Comparison of ENCODE assay signal across 13 mouse cellular contexts in genomic region chr19:56535064-56535463, GRCm38 (mm10). TPM values are rescaled to one million over a fixed set of nuclear protein-coding genes. Genes with fewer than 3 reads are reported as not detected.
DNase-seq lines count a peak whose midpoint lies in the region; ATAC-seq and TF ChIP-seq lines count a peak whose summit lies in the region.
"Had no signal": no experiment of that assay in that cellular context is flagged by ENCODE, and none has a peak within 500 bp of the region (broad histone marks: within the 10 kb centered on the region; RNA-seq: fewer than 3 reads in every experiment).

No protein-coding gene starts in this region.

- H3K36me3 ChIP-seq in midbrain, postnatal 0 days (ENCODE audit: insufficient read depth, low read length): peaks cover 7% of the 10 kb centered on the region; the same call in 1 of the 2 replicates
- no peaks in the 10 kb centered on the region for H3K36me3 ChIP-seq in midbrain, embryonic 15.5 days (replicated peaks)

- ATAC-seq in midbrain, postnatal 0 days (ENCODE audit: low FRiP score): no peak
- ATAC-seq in midbrain, embryonic 15.5 days (replicated peaks): no peak
- ATAC-seq: Patski had no signal

- H3K4me1 ChIP-seq in midbrain, postnatal 0 days (ENCODE audit: insufficient read depth, low read length): no peaks in the 10 kb centered on the region
- H3K4me1 ChIP-seq in midbrain, embryonic 15.5 days: no peaks in the 10 kb centered on the region
- H3K4me1 ChIP-seq: midbrain, embryonic 10.5 days; neural tube, embryonic 12.5 days had no signal

- no peak overlapping the region for H3K9ac ChIP-seq in midbrain, postnatal 0 days (replicated peaks; ENCODE audit: low read length, poor library complexity, severe bottlenecking)
- no peak overlapping the region for H3K9ac ChIP-seq in midbrain, embryonic 15.5 days
- H3K9ac ChIP-seq: neural tube, embryonic 12.5 days had no signal

- no peaks in the 10 kb centered on the region for H3K27me3 ChIP-seq in midbrain, postnatal 0 days (ENCODE audit: insufficient read depth, low read length)
- H3K27me3 ChIP-seq in midbrain, embryonic 15.5 days (replicated peaks): no peaks in the 10 kb centered on the region
- H3K27me3 ChIP-seq: neural tube, embryonic 12.5 days; Patski had no signal

- no peak overlapping the region for H3K4me3 ChIP-seq in midbrain, postnatal 0 days (ENCODE audit: low read depth, low read length)
- H3K4me3 ChIP-seq in midbrain, embryonic 15.5 days: no peak overlapping the region
- H3K4me3 ChIP-seq: layer of hippocampus, adult 2 months; midbrain, embryonic 10.5 days; neural tube, embryonic 12.5 days had no signal

- no peak overlapping the region for H3K4me2 ChIP-seq in midbrain, postnatal 0 days (ENCODE audit: low read depth, low read length, poor library complexity, severe bottlenecking)
- no peak overlapping the region for H3K4me2 ChIP-seq in midbrain, embryonic 15.5 days
- H3K4me2 ChIP-seq: neural tube, embryonic 12.5 days had no signal

- no peak overlapping the region for H3K27ac ChIP-seq in midbrain, postnatal 0 days (ENCODE audit: low read depth, low read length)
- H3K27ac ChIP-seq in midbrain, embryonic 15.5 days: no peak overlapping the region
- H3K27ac ChIP-seq: layer of hippocampus, adult 2 months; midbrain, embryonic 10.5 days; neural tube, embryonic 12.5 days had no signal

- no peaks in the 10 kb centered on the region for H3K9me3 ChIP-seq in midbrain, postnatal 0 days (ENCODE audit: low read length)
- H3K9me3 ChIP-seq in midbrain, embryonic 15.5 days: no peaks in the 10 kb centered on the region
- H3K9me3 ChIP-seq: midbrain, embryonic 10.5 days; neural tube, embryonic 12.5 days had no signal

- TF ChIP-seq CTCF in midbrain, postnatal 0 days (IDR thresholded peaks at IDR 0.05): no peak

- DNase-seq in adrenal gland, postnatal 36 days: peak; percentile 33 to 39
- no peak for DNase-seq in adrenal gland, postnatal 4 days (ENCODE audit: low spot score in 2 of 2)
- DNase-seq in midbrain, postnatal 0 days (ENCODE audit: low spot score): peak; percentile 21
- peak; percentile 59 for DNase-seq in lung, postnatal 25 days (ENCODE audit: low spot score)
- no peak for DNase-seq in T-cell, adult 2 months (ENCODE audit: low spot score)
- no peak for DNase-seq in embryo, embryonic 9.5 days (ENCODE audit: extremely low spot score)
- no peak for DNase-seq in gastrocnemius, adult 18-20 months (ENCODE audit: low spot score)
- DNase-seq: kidney, adult 18-20 months had no signal

- WGBS in midbrain, postnatal 0 days: 61% methylated on average over 9 of the region's 9 CpGs
- 74% methylated on average over 9 of the region's 9 CpGs for WGBS in midbrain, embryonic 15.5 days

RNA-seq across cellular contexts. Expression of gene Dclre1a, which starts 13.0 kb away (rescaled TPM):
- total RNA-seq in adrenal gland, postnatal 36 days (2021): 10 to 100 TPM; 10.2 to 12.0 TPM
- total RNA-seq in adrenal gland, postnatal 4 days (2021): 10 to 100 TPM; 17.2 to 19.0 TPM
- 7.5 and 11.1 TPM in 2 replicates for total RNA-seq in midbrain, postnatal 0 days (2014; rRNA removed)
- polyA plus RNA-seq in midbrain, postnatal 0 days (2015; fragmentation: Nextera tagmentation; extraction: Ambion mirVana): 10.9 and 13.2 TPM in 2 replicates
- polyA plus RNA-seq in midbrain, embryonic 15.5 days (2015; fragmentation: Nextera tagmentation; extraction: Ambion mirVana): 10.6 and 12.6 TPM in 2 replicates
- total RNA-seq in gastrocnemius, adult 18-20 months (2021): 1 to 10 TPM; 3.5 to 3.9 TPM

RNA-seq across cellular contexts. Expression of gene Nhlrc2, which starts 13.0 kb away (rescaled TPM):
- total RNA-seq in adrenal gland, postnatal 36 days (2021): 10 to 100 TPM; 18.5 to 19.2 TPM
- 10 to 100 TPM; 24.0 to 25.5 TPM for total RNA-seq in adrenal gland, postnatal 4 days (2021)
- 9.9 and 12.0 TPM in 2 replicates for total RNA-seq in midbrain, postnatal 0 days (2014; rRNA removed)
- 5.6 and 6.6 TPM in 2 replicates for polyA plus RNA-seq in midbrain, postnatal 0 days (2015; fragmentation: Nextera tagmentation; extraction: Ambion mirVana)
- polyA plus RNA-seq in midbrain, embryonic 15.5 days (2015; fragmentation: Nextera tagmentation; extraction: Ambion mirVana): 9.6 and 10.7 TPM in 2 replicates
- total RNA-seq in gastrocnemius, adult 18-20 months (2021): 1 to 10 TPM; 8.1 to 8.2 TPM

Comparison
In these comparisons a context has a peak if more than half of its experiments do, and no peak if none do; other contexts are left out.
1. DNase-seq: peak in adrenal gland, postnatal 36 days (2 of 2), midbrain, postnatal 0 days (single experiment) and lung, postnatal 25 days (single experiment); none in adrenal gland, postnatal 4 days (0 of 2), T-cell, adult 2 months (single experiment), embryo, embryonic 9.5 days (single experiment) and gastrocnemius, adult 18-20 months (single experiment).